Comparison of ENCODE assay signal across 8 mouse cellular contexts in genomic region chr1:133032981-133033315, GRCm38 (mm10). TPM values are rescaled to one million over a fixed set of nuclear protein-coding genes. Genes with fewer than 3 reads are reported as not detected.
DNase-seq lines count a peak whose midpoint lies in the region; ATAC-seq and TF ChIP-seq lines count a peak whose summit lies in the region.

No protein-coding gene starts in this region.

- H3K9me3 ChIP-seq in G1E (replicated peaks), result no peaks in the 10 kb centered on the region
- no peaks in the 10 kb centered on the region for H3K9me3 ChIP-seq in hindbrain, embryonic 10.5 days

- peaks cover 26% of the 10 kb centered on the region for H3K4me1 ChIP-seq in G1E (ENCODE audit: insufficient read depth, low read depth, low read length)
- H3K4me1 ChIP-seq in hindbrain, embryonic 10.5 days (replicated peaks), result peaks cover 11% of the 10 kb centered on the region

- 10% methylated on average over 5 of the region's 5 CpGs for WGBS in hindbrain, embryonic 10.5 days

- H3K36me3 ChIP-seq in G1E (replicated peaks), result no peaks in the 10 kb centered on the region
- H3K36me3 ChIP-seq in hindbrain, embryonic 10.5 days, result no peaks in the 10 kb centered on the region

- H3K27ac ChIP-seq in gastrocnemius, adult 2 months, result peak overlapping the region; percentile 81
- H3K27ac ChIP-seq in hindbrain, embryonic 10.5 days, result peak overlapping the region; percentile 77

- no peak for ATAC-seq in G1E (ENCODE audit: extremely low read depth, insufficient number of reproducible peaks, low FRiP score, poor library complexity, severe bottlenecking)
- ATAC-seq in megakaryocyte progenitor cell, adult 5-6 weeks (replicated peaks; ENCODE audit: poor library complexity), result peak; percentile 20; the same call in 1 of the 2 replicates

- no peak for DNase-seq in gastrocnemius, adult 2 months
- no peak for DNase-seq in gastrocnemius, postnatal 10 days
- DNase-seq in G1E (ENCODE audit: low spot score), result no peak
- peak; percentile 38 for DNase-seq in hindbrain, embryonic 10.5 days (ENCODE audit: low spot score)
- DNase-seq in left cerebral cortex, adult 11 months (ENCODE audit: low spot score), result no peak
- no peak for DNase-seq in cerebellum, postnatal 25 days
- DNase-seq in gastrocnemius, adult 18-20 months (ENCODE audit: low spot score), result no peak

- peak overlapping the region; percentile 90 for H3K4me3 ChIP-seq in gastrocnemius, adult 2 months
- H3K4me3 ChIP-seq in G1E (ENCODE audit: low read depth, low read length), result peak overlapping the region; percentile 72
- peak overlapping the region; percentile 62 for H3K4me3 ChIP-seq in hindbrain, embryonic 10.5 days

- H3K27me3 ChIP-seq in G1E (ENCODE audit: insufficient read depth, low read length), result no peaks in the 10 kb centered on the region
- H3K27me3 ChIP-seq in hindbrain, embryonic 10.5 days (ENCODE audit: insufficient read depth, poor library complexity, severe bottlenecking), result no peaks in the 10 kb centered on the region

- intact Hi-C loops in gastrocnemius, adult 2 months (cut with DNase I), result no loop called here

- TF ChIP-seq CTCF in gastrocnemius, adult 2 months (IDR thresholded peaks at IDR 0.05), result no peak
- no peak for TF ChIP-seq CTCF in G1E (IDR thresholded peaks at IDR 0.05; ENCODE audit: low read depth, low read length)

RNA-seq across cellular contexts. Expression of gene Mdm4, which starts 2.6 kb away (rescaled TPM):
- total RNA-seq in gastrocnemius, adult 2 months (2021), result 10 to 100 TPM; 26.3 to 32.4 TPM
- 10 to 100 TPM; 35.8 to 48.4 TPM for total RNA-seq in gastrocnemius, postnatal 10 days (2021)
- total RNA-seq in G1E (2014; fragmentation: Nextera tagmentation), result 323 and 378 TPM in 2 replicates
- total RNA-seq in G1E (2017), result 173 and 219 TPM in 2 replicates
- 76.1 and 87.3 TPM in 2 replicates for polyA plus RNA-seq in G1E (2012)
- polyA plus RNA-seq in hindbrain, embryonic 10.5 days (2016; fragmentation: Nextera tagmentation; extraction: Ambion mirVana), result 31.9 and 36.3 TPM in 2 replicates
- 65.0 and 85.1 TPM in 2 replicates for total RNA-seq in megakaryocyte progenitor cell, adult 5-6 weeks (2015)
- 105 and 121 TPM in 2 replicates for total RNA-seq in megakaryocyte progenitor cell, adult 5-6 weeks (2017)
- 10 to 100 TPM; 20.6 to 22.3 TPM for total RNA-seq in gastrocnemius, adult 18-20 months (2021)

RNA-seq across cellular contexts. Expression of gene Pik3c2b, which starts 12.5 kb away (rescaled TPM):
- 10 to 100 TPM in 1 of 2 experiments, 1 to 10 TPM in 1; 9.8 to 11.0 TPM for total RNA-seq in gastrocnemius, adult 2 months (2021)
- total RNA-seq in gastrocnemius, postnatal 10 days (2021), result 10 to 100 TPM; 29.9 to 38.2 TPM
- total RNA-seq in G1E (2014; fragmentation: Nextera tagmentation), result not detected in 2 replicates
- 0.12 and 0.27 TPM in 2 replicates for total RNA-seq in G1E (2017)
- not detected in 2 replicates for polyA plus RNA-seq in G1E (2012)
- polyA plus RNA-seq in hindbrain, embryonic 10.5 days (2016; fragmentation: Nextera tagmentation; extraction: Ambion mirVana), result 16.8 and 20.8 TPM in 2 replicates
- 1.8 and 2.6 TPM in 2 replicates for total RNA-seq in megakaryocyte progenitor cell, adult 5-6 weeks (2015)
- total RNA-seq in megakaryocyte progenitor cell, adult 5-6 weeks (2017), result 1.5 and 1.7 TPM in 2 replicates
- 10 to 100 TPM in 1 of 2 experiments, 1 to 10 TPM in 1; 8.2 to 10.8 TPM for total RNA-seq in gastrocnemius, adult 18-20 months (2021)
